Mouse (Mus musculus): Measurements from ENCODE around the gene Polr1d. TPM values are rescaled to one million over a fixed set of nuclear protein-coding genes. Genes with fewer than 3 reads are reported as not detected.
A peak's percentile ranks its signal among the peaks of the same experiment; 100 is the strongest.

Gene Polr1d
- polyA plus RNA-seq, 1 experiment, result 85.0 TPM

DNA sequence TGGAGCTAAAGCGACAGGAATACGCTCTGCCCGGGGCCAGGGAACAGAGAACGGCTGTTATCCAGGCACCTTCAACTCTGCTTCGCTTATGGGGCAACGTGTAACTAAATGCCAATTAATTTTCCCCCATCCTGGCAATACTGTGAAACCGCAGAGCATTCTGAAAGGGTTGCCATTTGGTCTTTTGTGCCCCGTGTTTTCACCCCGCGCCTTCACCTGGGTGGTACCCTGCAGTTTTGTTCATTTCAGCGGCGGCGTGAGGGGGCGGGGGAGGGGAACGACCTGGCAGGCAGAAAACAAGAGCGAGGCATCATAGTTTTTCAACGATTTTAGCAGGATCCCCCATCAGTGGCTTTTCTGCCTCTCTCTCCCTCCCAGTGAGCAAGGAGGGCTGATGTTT lies 56.8 kb downstream of the Polr1d start:
- 9% methylated on average over 17 of the region's 17 CpGs for WGBS
- peak overlapping the region; percentile 59 for H3K4me3 ChIP-seq (replicated peaks; ENCODE audit: insufficient read depth, low read depth, low read length)
- no peaks in the 10 kb centered on the region for H3K4me1 ChIP-seq (ENCODE audit: control insufficient read depth, insufficient read depth, low read length)
- H3K27ac ChIP-seq (ENCODE audit: insufficient read depth, low read length), result no peak overlapping the region
- no peaks in the 10 kb centered on the region for H3K27me3 ChIP-seq (ENCODE audit: control insufficient read depth, insufficient read depth, low read length)
- TF ChIP-seq CTCF (IDR thresholded peaks at IDR 0.05; ENCODE audit: borderline replicate concordance, insufficient read depth, low read depth, low read length) (no peak), POLR2A (IDR thresholded peaks at IDR 0.05; ENCODE audit: borderline replicate concordance, insufficient read depth, low read length) (no peak)
- peak in 1 of 2 experiments; percentile 18 for DNase-seq

GRCm38 (mm10) chr5:147134341-147135088 lies 57.7 kb downstream of the Polr1d start:
- Histone ChIP-seq H3K4me1 (ENCODE audit: control insufficient read depth, insufficient read depth, low read length) (no peaks in the 10 kb centered on the region), H3K4me3 (replicated peaks; ENCODE audit: insufficient read depth, low read depth, low read length) (no peak overlapping the region), H3K27me3 (ENCODE audit: control insufficient read depth, insufficient read depth, low read length) (no peaks in the 10 kb centered on the region), H3K27ac (ENCODE audit: insufficient read depth, low read length) (no peak overlapping the region)
- TF ChIP-seq CTCF (IDR thresholded peaks at IDR 0.05; ENCODE audit: borderline replicate concordance, insufficient read depth, low read depth, low read length) (no peak), POLR2A (IDR thresholded peaks at IDR 0.05; ENCODE audit: borderline replicate concordance, insufficient read depth, low read length) (no peak)
- no peak for DNase-seq
- 76% methylated on average over 8 of the region's 8 CpGs for WGBS

GRCm38 (mm10) chr5:147135089-147135446 lies 58.2 kb downstream of the Polr1d start:
- H3K4me3 ChIP-seq (replicated peaks; ENCODE audit: insufficient read depth, low read depth, low read length), result no peak overlapping the region
- H3K27me3 ChIP-seq (ENCODE audit: control insufficient read depth, insufficient read depth, low read length), result no peaks in the 10 kb centered on the region
- TF ChIP-seq CTCF (IDR thresholded peaks at IDR 0.05; ENCODE audit: borderline replicate concordance, insufficient read depth, low read depth, low read length) (no peak), POLR2A (IDR thresholded peaks at IDR 0.05; ENCODE audit: borderline replicate concordance, insufficient read depth, low read length) (no peak)
- DNase-seq, result no peak
- no peaks in the 10 kb centered on the region for H3K4me1 ChIP-seq (ENCODE audit: control insufficient read depth, insufficient read depth, low read length)
- no peak overlapping the region for H3K27ac ChIP-seq (ENCODE audit: insufficient read depth, low read length)
- 93% methylated on average over 3 of the region's 3 CpGs for WGBS

DNA sequence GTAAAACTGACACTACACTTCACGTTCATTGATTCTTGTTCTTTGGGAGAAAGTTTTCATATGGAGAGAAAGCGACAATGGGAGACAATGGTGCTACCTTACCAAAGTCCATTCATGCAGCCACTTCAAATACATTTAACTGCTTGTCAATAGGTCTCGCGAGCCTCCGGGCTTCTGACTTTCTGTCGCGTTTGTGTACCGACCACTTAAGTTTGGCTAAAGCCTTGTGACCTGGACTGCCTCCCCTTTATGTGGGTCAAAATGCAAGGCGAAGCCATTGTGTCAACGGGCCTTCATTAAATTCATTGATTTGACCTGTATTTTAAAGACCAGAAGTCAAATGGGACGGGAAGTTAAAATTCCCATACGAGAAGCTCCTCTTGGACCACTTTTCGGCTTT lies 59.1 kb downstream of the Polr1d start:
- no peak for DNase-seq
- H3K4me1 ChIP-seq (ENCODE audit: control insufficient read depth, insufficient read depth, low read length), result no peaks in the 10 kb centered on the region
- 57% methylated on average over 13 of the region's 13 CpGs for WGBS
- no peak overlapping the region for H3K27ac ChIP-seq (ENCODE audit: insufficient read depth, low read length)
- TF ChIP-seq CTCF (IDR thresholded peaks at IDR 0.05; ENCODE audit: borderline replicate concordance, insufficient read depth, low read depth, low read length), result no peak
- no peak for TF ChIP-seq POLR2A (IDR thresholded peaks at IDR 0.05; ENCODE audit: borderline replicate concordance, insufficient read depth, low read length)
- no peaks in the 10 kb centered on the region for H3K27me3 ChIP-seq (ENCODE audit: control insufficient read depth, insufficient read depth, low read length)
- H3K4me3 ChIP-seq (replicated peaks; ENCODE audit: insufficient read depth, low read depth, low read length), result no peak overlapping the region

DNA sequence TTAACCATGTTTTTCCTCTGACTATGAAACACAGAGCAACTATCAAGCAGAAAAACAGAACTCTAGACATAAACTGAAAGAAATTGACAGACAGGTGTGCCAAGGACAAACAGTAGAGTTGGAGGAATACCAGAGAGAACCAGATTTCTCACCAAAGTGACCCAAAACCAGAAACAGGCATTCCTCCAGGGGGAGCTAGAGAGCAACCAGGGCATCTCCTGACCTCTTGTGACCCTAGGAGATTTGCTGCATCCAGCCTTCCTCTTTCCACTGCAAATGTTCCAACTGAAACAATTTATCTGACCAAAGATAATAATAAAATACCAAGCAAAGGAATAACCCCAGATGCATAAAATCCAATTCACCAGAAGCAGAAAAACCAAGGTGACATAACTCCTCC lies 70.5 kb downstream of the Polr1d start:
- Histone ChIP-seq H3K27me3 (ENCODE audit: control insufficient read depth, insufficient read depth, low read length) (no peaks in the 10 kb centered on the region), H3K4me1 (ENCODE audit: control insufficient read depth, insufficient read depth, low read length) (no peaks in the 10 kb centered on the region), H3K4me3 (replicated peaks; ENCODE audit: insufficient read depth, low read depth, low read length) (no peak overlapping the region), H3K27ac (ENCODE audit: insufficient read depth, low read length) (no peak overlapping the region)
- TF ChIP-seq POLR2A (IDR thresholded peaks at IDR 0.05; ENCODE audit: borderline replicate concordance, insufficient read depth, low read length), result no peak
- TF ChIP-seq CTCF (IDR thresholded peaks at IDR 0.05; ENCODE audit: borderline replicate concordance, insufficient read depth, low read depth, low read length), result no peak
- no peak for DNase-seq

DNA sequence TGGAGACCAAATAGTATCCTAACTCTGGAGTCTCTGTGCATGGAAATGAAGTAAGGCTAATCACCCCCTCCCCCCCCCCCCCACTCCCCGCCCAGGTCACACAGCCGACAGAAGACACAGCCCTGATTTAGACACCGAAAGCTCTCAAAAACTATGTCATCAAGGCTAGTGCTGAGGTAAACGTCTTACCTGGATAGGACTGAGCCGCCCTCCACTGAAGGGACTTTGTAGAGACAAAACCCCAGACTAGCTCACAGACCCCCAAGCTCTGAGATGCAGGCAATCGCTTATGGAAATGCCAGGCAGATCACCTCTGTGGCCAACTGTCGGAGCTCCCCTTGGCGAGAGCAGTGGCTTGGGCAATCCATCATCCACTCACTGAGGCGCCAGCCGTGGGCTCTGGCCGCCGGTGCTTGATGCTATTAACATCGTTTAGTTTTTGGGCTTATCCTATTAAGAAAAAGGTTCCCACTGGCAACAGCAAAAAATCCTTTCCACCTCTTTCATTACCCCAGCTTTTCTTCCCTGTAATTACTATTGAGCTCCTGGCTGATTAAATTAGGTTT lies 78.0 kb downstream of the Polr1d start:
- Histone ChIP-seq H3K4me1 (ENCODE audit: control insufficient read depth, insufficient read depth, low read length) (no peaks in the 10 kb centered on the region), H3K4me3 (replicated peaks; ENCODE audit: insufficient read depth, low read depth, low read length) (no peak overlapping the region), H3K27ac (ENCODE audit: insufficient read depth, low read length) (no peak overlapping the region), H3K27me3 (ENCODE audit: control insufficient read depth, insufficient read depth, low read length) (no peaks in the 10 kb centered on the region)
- no peak for DNase-seq
- WGBS, result 36% methylated on average over 13 of the region's 13 CpGs
- TF ChIP-seq POLR2A (IDR thresholded peaks at IDR 0.05; ENCODE audit: borderline replicate concordance, insufficient read depth, low read length) (no peak), CTCF (IDR thresholded peaks at IDR 0.05; ENCODE audit: borderline replicate concordance, insufficient read depth, low read depth, low read length) (no peak)

- H3K27ac ChIP-seq (ENCODE audit: insufficient read depth, low read length), result no peak overlapping the region
- no peaks in the 10 kb centered on the region for H3K4me1 ChIP-seq (ENCODE audit: control insufficient read depth, insufficient read depth, low read length)
- WGBS, result 42% methylated on average over 13 of the region's 13 CpGs
- DNase-seq, result peak in 1 of 2 experiments; percentile 15
- TF ChIP-seq CTCF (IDR thresholded peaks at IDR 0.05; ENCODE audit: borderline replicate concordance, insufficient read depth, low read depth, low read length) (no peak), POLR2A (IDR thresholded peaks at IDR 0.05; ENCODE audit: borderline replicate concordance, insufficient read depth, low read length) (no peak)
- no peaks in the 10 kb centered on the region for H3K27me3 ChIP-seq (ENCODE audit: control insufficient read depth, insufficient read depth, low read length)
- H3K4me3 ChIP-seq (replicated peaks; ENCODE audit: insufficient read depth, low read depth, low read length), result no peak overlapping the region
These were observed 78.7 kb downstream of the Polr1d start for GRCm38 (mm10) chr5:147155449-147156133.

GRCm38 (mm10) chr5:147156376-147156775 lies 79.5 kb downstream of the Polr1d start:
- no peak for TF ChIP-seq POLR2A (IDR thresholded peaks at IDR 0.05; ENCODE audit: borderline replicate concordance, insufficient read depth, low read length)
- no peak for TF ChIP-seq CTCF (IDR thresholded peaks at IDR 0.05; ENCODE audit: borderline replicate concordance, insufficient read depth, low read depth, low read length)
- Histone ChIP-seq H3K27me3 (ENCODE audit: control insufficient read depth, insufficient read depth, low read length) (no peaks in the 10 kb centered on the region), H3K4me3 (replicated peaks; ENCODE audit: insufficient read depth, low read depth, low read length) (no peak overlapping the region), H3K27ac (ENCODE audit: insufficient read depth, low read length) (no peak overlapping the region), H3K4me1 (ENCODE audit: control insufficient read depth, insufficient read depth, low read length) (no peaks in the 10 kb centered on the region)
- 43% methylated on average over 3 of the region's 3 CpGs for whole genome bisulfite sequencing
- DNase-seq, result no peak
